Mouse (Mus musculus) megakaryocyte, adult 5-6 weeks (primary cell): ENCODE data around the gene Aldh4a1. TPM values are rescaled to one million over a fixed set of nuclear protein-coding genes. Genes with fewer than 3 reads are reported as not detected.

Experiments
- ATAC-seq: 2 replicates; pipeline ENCODE4 v1.8.0; 2016; ENCODE audit warnings: mild to moderate bottlenecking, inconsistent platforms; ENCODE audit not compliant: poor library complexity, severe bottlenecking
- total RNA-seq, 2 experiments: library from RNA; stranded (forward) in 1 of 2; stranded (reverse) in 1 of 2; fragments of 153-499, 151-499 nt in 1 of 2; fragments of 221-1000, 200-1000 nt in 1 of 2; gene quantifications; 2 replicates each; pipeline versions ENCODE4 v1.2.3 to v1.2.4; 2015 to 2017

Aldh4a1 gene
- total RNA-seq, 2 experiments from 2014 or later = 4.9 to 8.9 TPM

GRCm38 (mm10) chr4:139589351-139590027 is 33.2 kb upstream of the Aldh4a1 start:
- no peak for ATAC-seq

- no peak for ATAC-seq
Measured at GRCm38 (mm10) chr4:139590446-139590845, 32.2 kb upstream of the Aldh4a1 start.

GRCm38 (mm10) chr4:139592895-139593294 is 29.8 kb upstream of the Aldh4a1 start:
- no peak for ATAC-seq

GRCm38 (mm10) chr4:139593383-139593782 is 29.3 kb upstream of the Aldh4a1 start:
- ATAC-seq = no peak

GRCm38 (mm10) chr4:139594062-139594461 is 28.6 kb upstream of the Aldh4a1 start:
- ATAC-seq = no peak

- no peak for ATAC-seq
Measured at GRCm38 (mm10) chr4:139596715-139597114, 26.0 kb upstream of the Aldh4a1 start.

GRCm38 (mm10) chr4:139597286-139598284 is 25.1 kb upstream of the Aldh4a1 start:
- no peak for ATAC-seq

GRCm38 (mm10) chr4:139598356-139598755 is 24.3 kb upstream of the Aldh4a1 start:
- no peak for ATAC-seq

GRCm38 (mm10) chr4:139598950-139599518 is 23.6 kb upstream of the Aldh4a1 start:
- ATAC-seq = peak; percentile 51

GRCm38 (mm10) chr4:139601519-139602356 is 20.9 kb upstream of the Aldh4a1 start:
- ATAC-seq = no peak

GRCm38 (mm10) chr4:139602357-139603244 is 20.1 kb upstream of the Aldh4a1 start, which contains the start of gene Gm21969:
Gm21969 (plus strand) TSS chr4:139603186.
- peak; percentile 78 for ATAC-seq

GRCm38 (mm10) chr4:139605216-139605615 is 17.4 kb upstream of the Aldh4a1 start:
- no peak for ATAC-seq

GRCm38 (mm10) chr4:139606732-139607131 is 15.9 kb upstream of the Aldh4a1 start:
- ATAC-seq = no peak

GRCm38 (mm10) chr4:139608975-139609374 is 13.7 kb upstream of the Aldh4a1 start:
- ATAC-seq = peak; percentile 65

GRCm38 (mm10) chr4:139610954-139611353 is 11.7 kb upstream of the Aldh4a1 start:
- ATAC-seq = no peak

GRCm38 (mm10) chr4:139611542-139611953 is 11.1 kb upstream of the Aldh4a1 start:
- peak; percentile 63 for ATAC-seq

- ATAC-seq = no peak
Measured at GRCm38 (mm10) chr4:139614524-139615260, 8.0 kb upstream of the Aldh4a1 start.

- ATAC-seq = peak; percentile 97
Measured at GRCm38 (mm10) chr4:139616276-139617000, 6.2 kb upstream of the Aldh4a1 start.
